Mouse (Mus musculus) left cerebral cortex, adult 9 months (tissue): ENCODE measurements around the gene Ntn3.
A peak's percentile ranks its signal among the peaks of the same experiment; 100 is the strongest.

ENCODE experiments used
- DNase-seq, 2 experiments: peaks; one replicate each; pipeline ENCODE4 v3.0.0; 2022; ENCODE audit warnings: low spot score in 2 of 2

Gene Ntn3

GRCm38 (mm10) chr17:24211631-24212440 is 2.5 kb upstream of the Ntn3 start:
- peak; percentile 81 to 91 for DNase-seq

GRCm38 (mm10) chr17:24210591-24210990 is 1.3 kb upstream of the Ntn3 start:
- DNase-seq = no peak

- DNase-seq = no peak
These were observed 547 bp upstream of the Ntn3 start for GRCm38 (mm10) chr17:24209916-24210240.

- DNase-seq = peak in 1 of 2 experiments; percentile 28
These were observed 689 bp downstream of the Ntn3 start for GRCm38 (mm10) chr17:24208641-24209042.

- DNase-seq = no peak
These were observed 1.3 kb downstream of the Ntn3 start for GRCm38 (mm10) chr17:24207768-24208640.

- peak in 1 of 2 experiments; percentile 83 for DNase-seq
These were observed 2.6 kb downstream of the Ntn3 start for GRCm38 (mm10) chr17:24206451-24207351.

- no peak for DNase-seq
These were observed 3.4 kb downstream of the Ntn3 start for GRCm38 (mm10) chr17:24205908-24206361.

GRCm38 (mm10) chr17:24205284-24205888 is 3.9 kb downstream of the Ntn3 start, which contains the start of gene Tbc1d24:
Gene Tbc1d24, minus strand, starts transcription at chr17:24205562.
- DNase-seq = peak; percentile 85 to 94

GRCm38 (mm10) chr17:24204846-24205245 is 4.5 kb downstream of the Ntn3 start:
- peak in 1 of 2 experiments; percentile 23 for DNase-seq

- DNase-seq = no peak
These were observed 5.5 kb downstream of the Ntn3 start for GRCm38 (mm10) chr17:24203611-24204534.

- no peak for DNase-seq
These were observed 6.3 kb downstream of the Ntn3 start for GRCm38 (mm10) chr17:24203068-24203467.

- no peak for DNase-seq
These were observed 8.2 kb downstream of the Ntn3 start for GRCm38 (mm10) chr17:24201092-24201491.

- DNase-seq = no peak
These were observed 9.6 kb downstream of the Ntn3 start for GRCm38 (mm10) chr17:24199741-24200140.

- peak in 1 of 2 experiments; percentile 83 for DNase-seq
These were observed 10.1 kb downstream of the Ntn3 start for GRCm38 (mm10) chr17:24199252-24199651.

- peak in 1 of 2 experiments; percentile 67 for DNase-seq
These were observed 12.1 kb downstream of the Ntn3 start for GRCm38 (mm10) chr17:24197032-24197824.

- no peak for DNase-seq
These were observed 14.0 kb downstream of the Ntn3 start for GRCm38 (mm10) chr17:24195349-24195748.

- DNase-seq = no peak
These were observed 15.6 kb downstream of the Ntn3 start for GRCm38 (mm10) chr17:24193769-24194168.

GRCm38 (mm10) chr17:24193268-24193667 is 16.1 kb downstream of the Ntn3 start:
- no peak for DNase-seq

- no peak for DNase-seq
These were observed 16.5 kb downstream of the Ntn3 start for GRCm38 (mm10) chr17:24192848-24193247.
